Mouse (Mus musculus): ENCODE measurements around the gene Sapcd1.

Gene Sapcd1

GRCm38 (mm10) chr17:35029691-35030532, 2.1 kb upstream of the Sapcd1 start:
- DNase-seq (ENCODE audit: low read depth, low spot score): no peak

GRCm38 (mm10) chr17:35028315-35028714, 499 bp upstream of the Sapcd1 start:
- no peak for DNase-seq (ENCODE audit: low read depth, low spot score)

DNA sequence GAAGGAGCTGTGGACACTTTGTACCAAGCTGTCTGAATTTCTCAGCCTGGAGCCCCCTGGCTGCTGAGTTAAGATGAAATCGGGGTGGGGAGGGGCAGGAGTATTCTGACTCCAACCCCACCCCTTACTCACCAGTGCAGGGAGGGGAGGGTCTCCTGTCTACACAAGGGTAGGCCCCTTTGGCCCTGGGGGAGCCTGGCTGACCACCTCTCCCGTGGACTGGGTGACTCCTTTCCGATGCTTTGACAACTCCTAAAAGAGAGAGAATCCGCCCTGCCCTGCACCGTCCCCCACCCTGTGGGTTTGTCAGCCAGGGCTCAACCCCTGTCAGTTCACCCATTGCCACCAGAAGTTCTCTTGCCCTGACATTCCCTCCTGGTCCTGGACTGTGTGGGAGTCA, 1.6 kb downstream of the Sapcd1 start:
- DNase-seq (ENCODE audit: low read depth, low spot score): no peak

- no peak for DNase-seq (ENCODE audit: low read depth, low spot score)
These were observed 2.9 kb downstream of the Sapcd1 start for GRCm38 (mm10) chr17:35024691-35025488.

- no peak for DNase-seq (ENCODE audit: low read depth, low spot score)
These were observed 3.6 kb downstream of the Sapcd1 start for GRCm38 (mm10) chr17:35024261-35024660.

DNA sequence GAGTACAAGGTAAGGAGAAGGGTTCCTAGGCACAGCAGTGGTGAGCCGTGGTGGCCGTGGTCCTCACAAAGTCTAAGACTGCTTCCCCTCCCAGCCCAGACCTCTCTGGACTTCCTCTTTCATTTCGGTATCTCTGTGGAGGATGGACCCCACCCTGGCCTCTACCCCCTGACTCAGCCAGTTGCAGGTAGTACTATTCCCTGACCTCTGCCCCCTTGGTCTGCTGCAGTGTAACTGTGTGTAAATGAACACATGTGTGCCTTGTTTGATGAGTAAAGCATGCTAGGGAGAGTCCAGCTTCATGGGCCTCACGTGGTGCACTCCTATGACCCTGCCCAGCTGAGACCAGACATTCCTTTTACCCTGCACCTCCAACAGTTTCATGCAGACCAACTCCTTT, 4.1 kb downstream of the Sapcd1 start:
- DNase-seq (ENCODE audit: low read depth, low spot score): no peak

DNA sequence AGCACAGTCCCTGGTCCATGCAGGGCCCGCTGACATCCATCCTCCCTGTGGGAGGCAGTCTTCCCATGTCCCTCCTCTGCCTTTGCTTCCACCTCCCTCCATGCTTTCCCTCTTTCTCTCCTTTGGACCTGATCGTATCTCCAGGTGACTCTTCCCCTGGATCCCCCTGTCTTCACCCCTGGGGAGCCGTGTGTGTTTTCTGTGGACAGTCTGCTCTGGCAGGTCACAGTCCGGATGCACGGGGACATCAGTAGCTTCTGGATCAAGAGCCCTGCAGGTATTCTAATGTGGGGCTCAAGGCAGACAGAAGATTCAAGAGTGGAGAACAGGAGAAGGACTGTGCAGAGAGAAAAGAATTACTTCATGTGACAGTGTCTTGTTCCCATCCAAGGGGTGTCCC, 4.6 kb downstream of the Sapcd1 start:
- DNase-seq (ENCODE audit: low read depth, low spot score): no peak

DNA sequence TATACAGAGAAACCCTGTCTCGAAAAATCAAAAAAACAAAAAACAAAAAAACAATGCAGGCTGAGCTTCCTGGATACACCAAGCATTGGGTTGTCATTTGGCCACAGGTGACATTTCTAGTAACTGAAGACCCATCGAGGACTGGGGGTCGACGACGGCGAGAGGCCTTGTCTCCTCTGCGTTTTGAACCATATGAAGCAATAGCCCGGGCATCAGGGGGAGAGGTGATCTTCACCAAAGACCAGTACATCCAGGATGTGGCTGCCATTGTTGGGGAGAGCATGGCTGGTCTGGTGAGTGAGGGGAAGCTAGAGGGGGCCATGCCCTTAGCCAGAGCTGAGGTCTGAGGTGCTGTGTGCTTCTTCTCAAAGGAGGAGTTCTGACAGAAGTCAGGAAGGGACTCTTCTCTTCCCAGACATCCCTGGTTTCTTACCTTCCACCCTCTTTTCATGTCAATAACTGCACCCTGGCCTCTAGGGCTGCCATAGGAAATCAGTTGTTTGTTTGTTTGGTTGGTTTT, 5.2 kb downstream of the Sapcd1 start:
- DNase-seq (ENCODE audit: low read depth, low spot score): no peak

GRCm38 (mm10) chr17:35021842-35022477, 5.9 kb downstream of the Sapcd1 start:
- DNase-seq (ENCODE audit: low read depth, low spot score): no peak

- peak; percentile 41 for DNase-seq (ENCODE audit: low read depth, low spot score)
These were observed 6.5 kb downstream of the Sapcd1 start for GRCm38 (mm10) chr17:35021163-35021808.

DNA sequence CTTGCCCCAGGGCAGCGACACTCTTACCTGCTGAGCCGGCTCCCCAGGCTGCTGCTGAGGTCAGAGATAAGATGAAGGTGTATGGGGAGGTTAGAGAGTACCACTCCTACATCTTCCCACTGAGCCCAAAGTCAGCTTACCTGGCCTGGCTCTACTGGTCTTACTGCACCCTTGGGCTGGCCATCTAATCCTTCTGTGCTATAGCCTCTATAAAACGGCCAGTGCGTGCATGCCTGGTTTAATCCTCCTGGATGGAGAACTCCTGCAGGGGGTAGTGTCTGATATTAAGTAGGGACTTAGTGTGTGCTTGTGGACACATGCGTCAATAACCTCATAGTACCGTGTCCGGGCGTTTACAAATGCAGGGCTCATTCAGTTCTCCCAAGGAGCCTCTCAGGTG, 7.3 kb downstream of the Sapcd1 start:
- no peak for DNase-seq (ENCODE audit: low read depth, low spot score)

GRCm38 (mm10) chr17:35019894-35020293, 7.9 kb downstream of the Sapcd1 start:
- DNase-seq (ENCODE audit: low read depth, low spot score): no peak

GRCm38 (mm10) chr17:35018171-35018570, 9.6 kb downstream of the Sapcd1 start:
- DNase-seq (ENCODE audit: low read depth, low spot score): no peak

DNA sequence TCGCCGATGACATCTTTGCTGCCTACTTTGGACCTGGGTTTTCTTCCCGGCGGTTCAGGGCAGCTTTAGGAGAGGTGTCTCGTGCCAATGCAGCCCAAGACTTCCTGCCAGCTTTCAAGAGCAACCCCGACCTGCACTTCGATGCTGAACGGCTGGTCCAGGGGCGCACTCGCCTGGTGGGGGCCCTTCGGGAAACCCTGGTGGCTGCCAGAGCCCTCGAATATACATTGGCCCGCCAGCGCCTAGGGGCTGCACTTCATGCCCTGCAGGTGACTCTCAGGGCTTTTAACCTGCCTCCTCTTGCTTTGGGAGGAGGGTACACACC, 10.1 kb downstream of the Sapcd1 start:
- DNase-seq (ENCODE audit: low read depth, low spot score): no peak

GRCm38 (mm10) chr17:35016791-35017705, 10.8 kb downstream of the Sapcd1 start:
- no peak for DNase-seq (ENCODE audit: low read depth, low spot score)

- DNase-seq (ENCODE audit: low read depth, low spot score): no peak
These were observed 11.4 kb downstream of the Sapcd1 start, which contains the start of gene Vwa7 for GRCm38 (mm10) chr17:35016376-35016775. TSS of gene Vwa7 (plus strand) at chr17:35016579.

DNA sequence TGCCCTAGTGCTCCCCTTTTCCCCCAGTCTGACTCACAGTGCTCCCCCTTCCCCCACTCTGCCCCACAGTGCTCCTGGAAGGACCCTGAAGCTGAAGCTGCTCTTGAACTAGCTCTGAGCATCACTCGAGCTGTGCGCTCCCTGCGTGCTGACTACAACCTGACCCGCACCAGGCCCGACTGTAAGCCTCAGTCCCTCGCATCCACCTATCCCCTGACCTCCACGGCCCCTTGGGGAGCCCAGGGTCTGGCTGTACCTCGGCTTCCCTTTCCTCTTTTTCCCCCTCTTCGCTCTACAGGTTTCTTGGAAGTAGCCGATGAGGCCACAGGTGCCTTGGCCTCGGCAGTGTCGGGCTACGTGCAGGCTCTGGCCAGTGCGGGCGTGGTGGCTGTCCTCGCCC, 12.5 kb downstream of the Sapcd1 start:
- DNase-seq (ENCODE audit: low read depth, low spot score): no peak

- DNase-seq (ENCODE audit: low read depth, low spot score): no peak
These were observed 14.6 kb downstream of the Sapcd1 start for GRCm38 (mm10) chr17:35013221-35013620.

DNA sequence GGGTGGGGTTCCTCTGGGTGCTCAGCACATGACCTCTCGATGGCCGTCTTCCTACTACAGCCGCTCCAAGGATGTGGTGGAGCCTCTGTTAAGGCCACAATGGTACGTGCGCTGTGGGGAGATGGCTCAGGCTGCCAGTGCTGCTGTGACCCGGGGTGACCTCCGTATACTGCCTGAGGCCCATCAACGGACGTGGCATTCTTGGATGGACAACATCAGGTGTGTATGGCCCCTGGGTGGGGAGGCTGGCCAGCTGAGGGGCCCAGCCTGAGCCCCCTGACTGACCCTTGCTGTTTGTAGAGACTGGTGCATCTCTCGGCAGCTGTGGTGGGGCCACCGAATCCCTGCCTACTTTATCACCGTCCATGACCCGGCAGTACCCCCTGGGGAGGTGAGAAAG, 15.4 kb downstream of the Sapcd1 start:
- DNase-seq (ENCODE audit: low read depth, low spot score): no peak

DNA sequence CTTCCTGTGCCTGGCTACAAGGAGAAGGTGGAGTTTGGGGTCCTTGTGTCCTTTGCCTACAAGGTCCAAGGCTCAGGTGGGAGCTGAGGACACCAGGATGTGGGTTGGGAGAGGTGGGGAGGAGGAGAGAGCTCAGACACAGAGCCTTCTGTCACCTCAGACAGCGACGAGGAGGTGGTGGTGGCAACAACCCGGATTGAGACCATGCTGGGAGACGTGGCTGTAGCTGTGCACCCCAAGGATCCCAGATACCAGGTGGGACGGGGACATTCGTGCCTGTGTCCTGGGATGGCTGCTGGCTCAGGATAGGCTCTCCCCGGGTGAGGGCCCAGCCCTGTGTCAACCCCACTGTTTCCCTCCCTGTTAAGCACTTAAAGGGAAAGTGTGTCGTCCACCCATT, 16.4 kb downstream of the Sapcd1 start:
- no peak for DNase-seq (ENCODE audit: low read depth, low spot score)

DNA sequence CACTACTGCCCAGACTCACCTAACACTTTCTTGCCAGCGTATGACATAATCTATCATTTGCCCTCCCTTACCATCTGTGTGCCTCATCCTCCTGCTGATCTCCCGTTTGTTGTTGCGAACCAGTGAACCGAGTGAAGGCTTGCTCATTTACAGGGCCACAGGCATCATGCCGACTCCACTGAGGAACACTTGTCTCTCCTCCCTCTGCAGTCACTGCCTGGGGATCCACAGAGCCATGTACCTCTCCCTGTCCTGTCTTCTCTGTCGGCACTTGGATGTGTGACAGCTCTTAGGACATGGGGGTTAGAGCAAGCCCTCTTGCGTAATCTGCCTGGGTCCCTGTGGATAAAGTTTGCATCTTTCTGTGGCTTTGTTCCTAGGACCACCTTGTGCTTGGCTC, 18.2 kb downstream of the Sapcd1 start:
- DNase-seq (ENCODE audit: low read depth, low spot score): no peak
